Mouse (Mus musculus): ENCODE measurements around the gene Nr2c1.
A peak's percentile ranks its signal among the peaks of the same experiment; 100 is the strongest.

Gene Nr2c1

DNA sequence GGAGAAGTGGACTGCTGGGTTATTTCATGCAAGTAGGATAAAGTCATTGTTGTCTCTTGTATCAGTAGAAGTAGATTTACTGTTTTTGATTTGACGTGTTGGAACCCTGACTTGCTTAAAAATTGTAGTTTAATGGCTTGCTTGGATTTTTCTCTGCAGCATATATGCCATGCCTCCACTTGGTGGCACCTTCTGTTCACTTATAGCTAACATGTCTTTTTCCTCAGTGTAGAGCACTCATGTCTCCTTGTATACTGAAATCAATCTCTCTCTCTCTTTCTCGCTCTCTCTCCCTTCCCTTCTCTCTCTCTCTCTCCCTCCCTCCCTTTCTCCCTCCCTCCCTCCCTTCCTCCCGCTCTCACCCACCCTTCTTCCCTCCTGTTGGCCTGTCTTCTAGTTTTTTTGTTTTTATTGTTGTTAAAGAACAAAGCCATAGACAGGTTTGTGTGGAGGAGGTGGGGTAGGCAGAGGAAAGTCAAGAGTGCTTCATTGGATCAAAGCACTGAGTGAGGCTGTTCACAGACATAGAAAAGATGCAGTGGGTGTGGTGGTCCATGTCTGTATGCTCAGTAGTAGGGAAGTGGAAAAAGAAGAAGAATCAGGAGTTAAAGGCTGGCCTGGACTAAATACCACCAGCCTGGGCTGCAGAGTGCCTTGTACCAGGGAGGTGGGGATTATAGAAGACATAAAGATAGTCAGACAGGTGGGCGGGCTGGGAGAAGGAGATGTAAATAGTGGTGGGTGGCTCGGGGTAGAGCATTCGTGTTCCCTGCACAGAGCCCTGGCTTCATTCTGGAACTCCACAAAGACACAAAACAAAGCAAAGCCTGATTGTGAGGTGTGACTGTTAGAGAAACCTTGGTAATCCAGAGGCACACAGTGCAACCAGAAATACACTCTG is 63.1 kb downstream of the Nr2c1 start:
- DNase-seq, result peak; percentile 51 to 59

DNA sequence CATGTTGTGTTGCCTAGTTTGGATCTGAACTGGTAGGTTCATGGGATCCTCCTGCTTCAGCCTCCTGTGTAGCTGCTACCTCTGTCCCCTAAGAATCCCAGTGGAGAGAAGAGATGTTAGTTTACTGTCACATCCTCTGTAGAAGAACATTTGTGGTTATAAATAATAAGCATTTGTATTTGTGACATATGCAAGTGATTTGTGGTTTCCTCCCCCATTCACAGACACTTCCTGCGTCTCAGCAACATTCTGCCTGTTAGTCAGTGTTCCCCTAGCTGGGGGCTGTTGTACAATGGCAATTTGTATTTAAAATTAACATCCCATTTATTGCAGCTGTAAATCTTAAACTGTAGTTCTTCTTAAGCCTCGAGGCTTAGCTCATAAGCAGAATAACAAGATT is 63.9 kb downstream of the Nr2c1 start:
- no peak for DNase-seq

DNA sequence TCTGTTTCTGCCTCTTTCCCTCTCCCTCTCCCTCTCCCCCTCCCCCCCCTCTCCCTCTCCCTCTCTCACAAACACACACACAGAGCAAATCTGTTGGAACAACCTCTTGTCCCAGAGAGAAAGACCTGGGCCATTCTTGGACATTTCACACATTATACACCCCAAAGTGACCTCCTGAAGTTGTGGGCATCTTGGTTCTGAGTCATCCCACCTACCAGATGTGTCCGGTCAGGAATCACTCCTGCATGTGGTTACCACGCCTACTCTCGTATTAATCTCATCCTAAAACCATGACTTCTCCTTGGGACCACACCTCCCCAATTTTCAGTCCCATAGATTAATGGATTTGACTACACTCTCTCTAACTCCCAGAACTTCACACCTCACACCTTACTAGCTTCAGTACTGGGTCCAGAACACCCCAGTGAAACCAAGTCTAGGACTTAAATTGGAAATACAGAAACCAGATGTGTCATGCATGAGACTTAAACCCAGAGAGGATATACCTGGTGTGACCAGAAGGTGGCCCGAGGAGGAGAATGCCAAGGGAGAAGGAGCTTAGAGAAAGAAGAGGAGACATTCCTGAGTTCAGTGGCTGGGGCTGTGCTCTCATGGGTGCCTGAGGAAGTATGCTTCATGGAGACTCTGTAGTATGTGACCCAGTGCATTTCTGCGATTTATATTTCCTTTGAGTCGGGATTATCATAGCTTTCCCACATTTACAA is 77.4 kb downstream of the Nr2c1 start:
- DNase-seq, result peak in 1 of 2 experiments; percentile 23

GRCm38 (mm10) chr10:94230172-94230981 is 82.6 kb downstream of the Nr2c1 start:
- peak; percentile 47 to 57 for DNase-seq

DNA sequence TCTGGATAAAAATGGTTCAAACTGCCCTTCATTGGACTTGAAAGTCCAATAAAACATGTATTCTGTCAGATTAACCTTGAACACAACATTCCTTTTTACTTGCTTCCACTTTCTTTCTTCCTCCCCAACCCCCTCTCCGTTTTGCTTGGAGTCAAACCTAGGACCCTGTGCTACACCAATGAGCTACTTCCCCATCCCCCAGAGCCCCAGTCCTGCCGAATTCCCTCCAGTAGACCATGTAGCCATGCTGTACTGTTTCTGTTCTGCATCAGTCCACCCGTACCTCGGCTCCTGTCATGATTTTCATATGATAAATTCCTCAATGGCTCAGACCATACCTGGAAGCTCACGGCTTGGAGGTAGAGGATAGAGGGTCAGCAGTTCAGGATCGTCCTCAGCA is 83.2 kb downstream of the Nr2c1 start:
- DNase-seq, result no peak

DNA sequence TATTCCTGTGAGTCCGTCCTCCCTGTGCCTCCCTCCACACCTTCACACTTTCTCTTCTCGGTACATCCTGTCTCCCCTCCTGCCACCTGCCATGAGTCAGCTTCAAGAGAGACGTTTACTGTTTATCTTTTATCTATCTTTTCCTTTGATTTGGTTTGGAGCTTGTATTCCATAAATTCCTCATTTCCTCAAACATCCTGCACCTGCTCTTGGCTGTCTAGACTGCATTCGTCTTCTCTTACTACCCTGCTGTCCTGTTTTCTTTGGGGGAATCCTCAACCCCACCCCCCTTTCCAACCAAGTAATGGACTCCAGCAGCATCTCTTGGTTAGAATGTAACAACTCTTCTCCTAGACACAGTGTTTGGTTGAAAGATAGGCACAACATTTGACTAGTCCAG is 87.4 kb downstream of the Nr2c1 start:
- no peak for DNase-seq

- DNase-seq, result no peak
Measured at GRCm38 (mm10) chr10:94241346-94241745, 93.5 kb downstream of the Nr2c1 start.

Measured in cerebellum, postnatal 10 days (tissue).